Comparison of ENCODE assay signal across 35 mouse cellular contexts in genomic region chr2:151519000-151519399, GRCm38 (mm10). TPM values are rescaled to one million over a fixed set of nuclear protein-coding genes. Genes with fewer than 3 reads are reported as not detected.
DNase-seq lines count a peak whose midpoint lies in the region; ATAC-seq and TF ChIP-seq lines count a peak whose summit lies in the region.
"Had no signal": no experiment of that assay in that cellular context is flagged by ENCODE, and none has a peak within 500 bp of the region (broad histone marks: within the 10 kb centered on the region; RNA-seq: fewer than 3 reads in every experiment).

No protein-coding gene starts in this region.

- ATAC-seq in lung, embryonic 14.5 days (ENCODE audit: insufficient read depth): no peak
- ATAC-seq in hematopoietic stem cell, adult 5-6 weeks (replicated peaks in 1 of 2; ENCODE audit: insufficient read depth in 1 of 2, low FRiP score in 2 of 2, low TSS enrichment in 1 of 2, low read depth in 1 of 2, poor library complexity in 2 of 2, severe bottlenecking in 2 of 2): peak; percentile 36 to 42; a peak in 2 of 4 replicates
- no peak for ATAC-seq in hindbrain, embryonic 12.5 days (ENCODE audit: low FRiP score)
- ATAC-seq: forebrain, embryonic 14.5 days; midbrain, embryonic 13.5 days had no signal

- H3K27ac ChIP-seq in gastrocnemius, adult 2 months: no peak overlapping the region
- H3K27ac ChIP-seq in kidney, adult 2 months (ENCODE audit: insufficient read depth, low read depth, low read length): no peak overlapping the region
- H3K27ac ChIP-seq in lung, embryonic 14.5 days (ENCODE audit: low read depth): no peak overlapping the region
- H3K27ac ChIP-seq in hindbrain, embryonic 12.5 days: no peak overlapping the region
- H3K27ac ChIP-seq: embryonic facial prominence, embryonic 12.5 days; heart, embryonic 13.5 days; hindbrain, embryonic 13.5 days; liver, embryonic 13.5 days; lung, embryonic 15.5 days; midbrain, embryonic 13.5 days had no signal

- no peaks in the 10 kb centered on the region for H3K4me1 ChIP-seq in kidney, adult 2 months (ENCODE audit: control insufficient read depth, insufficient read depth, low read length)
- no peaks in the 10 kb centered on the region for H3K4me1 ChIP-seq in lung, embryonic 14.5 days (ENCODE audit: insufficient read depth)
- H3K4me1 ChIP-seq in hindbrain, embryonic 12.5 days: no peaks in the 10 kb centered on the region
- H3K4me1 ChIP-seq: embryonic facial prominence, embryonic 12.5 days; hindbrain, embryonic 13.5 days; lung, embryonic 15.5 days; midbrain, embryonic 13.5 days had no signal

- no peaks in the 10 kb centered on the region for H3K9me3 ChIP-seq in lung, embryonic 14.5 days (ENCODE audit: low read depth, low read length)
- H3K9me3 ChIP-seq in hindbrain, embryonic 12.5 days (replicated peaks): no peaks in the 10 kb centered on the region
- H3K9me3 ChIP-seq: embryonic facial prominence, embryonic 12.5 days; G1E; heart, embryonic 13.5 days; hindbrain, embryonic 13.5 days; liver, embryonic 13.5 days; lung, embryonic 15.5 days; midbrain, embryonic 13.5 days had no signal

- peaks cover 8% of the 10 kb centered on the region; the same call in 1 of the 2 replicates for H3K36me3 ChIP-seq in kidney, adult 2 months (ENCODE audit: control insufficient read depth, insufficient read depth, low read length)
- H3K36me3 ChIP-seq in lung, embryonic 14.5 days (ENCODE audit: insufficient read depth): peaks cover 37% of the 10 kb centered on the region
- peaks cover 52% of the 10 kb centered on the region for H3K36me3 ChIP-seq in hindbrain, embryonic 12.5 days

- intact Hi-C loops in gastrocnemius, adult 2 months (cut with DNase I): no loop called here

- H3K9ac ChIP-seq in lung, embryonic 14.5 days: no peak overlapping the region
- H3K9ac ChIP-seq in hindbrain, embryonic 12.5 days: no peak overlapping the region
- H3K9ac ChIP-seq: embryonic facial prominence, embryonic 12.5 days; heart, embryonic 13.5 days; hindbrain, embryonic 13.5 days; liver, embryonic 13.5 days; lung, embryonic 15.5 days; midbrain, embryonic 13.5 days had no signal

- no peak overlapping the region for H3K4me3 ChIP-seq in gastrocnemius, adult 2 months
- no peak overlapping the region for H3K4me3 ChIP-seq in kidney, adult 2 months (ENCODE audit: insufficient read depth, low read depth, low read length)
- H3K4me3 ChIP-seq in lung, embryonic 14.5 days (ENCODE audit: low read depth, low read length): no peak overlapping the region
- H3K4me3 ChIP-seq in hindbrain, embryonic 12.5 days: no peak overlapping the region
- H3K4me3 ChIP-seq: embryonic facial prominence, embryonic 12.5 days; heart, embryonic 13.5 days; hindbrain, embryonic 13.5 days; liver, embryonic 13.5 days; lung, embryonic 15.5 days; midbrain, embryonic 13.5 days had no signal

- DNase-seq in gastrocnemius, adult 2 months: no peak
- DNase-seq in gastrocnemius, adult 8-10 months (ENCODE audit: low spot score in 2 of 2): no peak
- no peak for DNase-seq in kidney, adult 2 months
- no peak for DNase-seq in kidney, postnatal 10 days
- no peak for DNase-seq in lung, embryonic 14.5 days
- no peak for DNase-seq in lung, adult 18-20 months
- DNase-seq: adrenal gland, postnatal 10 days; cerebellum, adult 11 months; cerebellum, adult 9-10 months; cerebellum, postnatal 36 days; embryo, embryonic 11 days; gastrocnemius, postnatal 14 days; heart, adult 11 months; heart, postnatal 14 days; kidney, adult 18-20 months; kidney, postnatal 14 days; left cerebral cortex, postnatal 4 days; liver, embryonic 13.5 days; lung, postnatal 4 days had no signal

- H3K4me2 ChIP-seq in lung, embryonic 14.5 days: no peak overlapping the region
- no peak overlapping the region for H3K4me2 ChIP-seq in hindbrain, embryonic 12.5 days (replicated peaks)
- H3K4me2 ChIP-seq: embryonic facial prominence, embryonic 12.5 days; heart, embryonic 13.5 days; hindbrain, embryonic 13.5 days; liver, embryonic 13.5 days; lung, embryonic 15.5 days; midbrain, embryonic 13.5 days had no signal

- 78% methylated on average over 2 of the region's 2 CpGs for WGBS in kidney, adult 2 months
- 76% methylated on average over 2 of the region's 2 CpGs for WGBS in lung, embryonic 14.5 days
- 93% methylated on average over 2 of the region's 2 CpGs for whole genome bisulfite sequencing in hindbrain, embryonic 12.5 days

- no peak for TF ChIP-seq POLR2A in kidney, adult 2 months (IDR thresholded peaks at IDR 0.05; ENCODE audit: low read depth, low read length)

- peak; percentile 24; the same call in 1 of the 2 replicates for TF ChIP-seq CTCF in gastrocnemius, adult 2 months (IDR thresholded peaks at IDR 0.05)
- 0 out of 2 replicates have a peak, but pooled peaks have one; percentile 23 for TF ChIP-seq CTCF in kidney, adult 2 months (conservative IDR thresholded peaks at IDR 0.05; ENCODE audit: insufficient read depth, insufficient read length, low read depth, low read length)
- peak; percentile 27; the same call in 1 of the 2 replicates for TF ChIP-seq CTCF in lung, embryonic 14.5 days (IDR thresholded peaks at IDR 0.05; ENCODE audit: low read depth)

- H3K27me3 ChIP-seq in kidney, adult 2 months (replicated peaks; ENCODE audit: control insufficient read depth, insufficient read depth, low read length): no peaks in the 10 kb centered on the region
- no peaks in the 10 kb centered on the region for H3K27me3 ChIP-seq in lung, embryonic 14.5 days (ENCODE audit: insufficient read depth, low read length)
- no peaks in the 10 kb centered on the region for H3K27me3 ChIP-seq in hindbrain, embryonic 12.5 days
- H3K27me3 ChIP-seq: embryonic facial prominence, embryonic 12.5 days; heart, embryonic 13.5 days; hindbrain, embryonic 13.5 days; liver, embryonic 13.5 days; lung, embryonic 15.5 days; midbrain, embryonic 13.5 days had no signal

RNA-seq across cellular contexts. Expression of gene Fkbp1a, which starts 23.3 kb away (rescaled TPM):
- total RNA-seq in gastrocnemius, adult 2 months (2021): 100 to 1,000 TPM; 159 to 181 TPM
- total RNA-seq in gastrocnemius, adult 8-10 months (2022): 100 to 1,000 TPM; 185 to 209 (median 194) TPM
- 76.7 and 97.9 TPM in 2 replicates for polyA plus RNA-seq in kidney, adult 2 months (2012; rRNA removed)
- polyA plus RNA-seq in lung, embryonic 14.5 days (2014; fragmentation: Nextera tagmentation; extraction: Ambion mirVana): 861 and 873 TPM in 2 replicates
- 33.6 and 41.1 TPM in 2 replicates for total RNA-seq in hematopoietic stem cell, adult 5-6 weeks (2017)
- 534 and 556 TPM in 2 replicates for polyA plus RNA-seq in hindbrain, embryonic 12.5 days (2016; fragmentation: Nextera tagmentation; extraction: Ambion mirVana)

RNA-seq across cellular contexts. Expression of gene Nsfl1c, which starts 25.0 kb away (rescaled TPM):
- 10 to 100 TPM; 83.1 to 84.4 TPM for total RNA-seq in gastrocnemius, adult 2 months (2021)
- 10 to 100 TPM; 72.8 to 83.3 (median 76.7) TPM for total RNA-seq in gastrocnemius, adult 8-10 months (2022)
- polyA plus RNA-seq in kidney, adult 2 months (2012; rRNA removed): 77.7 and 88.1 TPM in 2 replicates
- 237 and 239 TPM in 2 replicates for polyA plus RNA-seq in lung, embryonic 14.5 days (2014; fragmentation: Nextera tagmentation; extraction: Ambion mirVana)
- 133 and 152 TPM in 2 replicates for total RNA-seq in hematopoietic stem cell, adult 5-6 weeks (2017)
- polyA plus RNA-seq in hindbrain, embryonic 12.5 days (2016; fragmentation: Nextera tagmentation; extraction: Ambion mirVana): 258 and 282 TPM in 2 replicates

RNA-seq across cellular contexts. Expression of gene 4921509C19Rik, which starts 43.0 kb away (rescaled TPM):
- total RNA-seq in gastrocnemius, adult 2 months (2021): not detected
- not detected for total RNA-seq in gastrocnemius, adult 8-10 months (2022)
- not detected in 2 replicates for polyA plus RNA-seq in kidney, adult 2 months (2012; rRNA removed)
- polyA plus RNA-seq in lung, embryonic 14.5 days (2014; fragmentation: Nextera tagmentation; extraction: Ambion mirVana): not detected in 2 replicates
- total RNA-seq in hematopoietic stem cell, adult 5-6 weeks (2017): not detected in 2 replicates
- polyA plus RNA-seq in hindbrain, embryonic 12.5 days (2016; fragmentation: Nextera tagmentation; extraction: Ambion mirVana): not detected in 2 replicates
- total RNA-seq: adrenal gland, postnatal 10 days; gastrocnemius, postnatal 14 days; heart, postnatal 14 days; layer of hippocampus, postnatal 14 days; left cerebral cortex, adult 8-10 months; left cerebral cortex, postnatal 4 days; megakaryocyte-erythroid progenitor cell, adult 5-6 weeks; monocyte, adult 5-6 weeks had no signal
- polyA plus RNA-seq: embryonic facial prominence, embryonic 12.5 days; forebrain, embryonic 14.5 days; G1E; heart, embryonic 13.5 days; hindbrain, embryonic 13.5 days; limb, embryonic 14.5 days; liver, embryonic 13.5 days; lung, embryonic 15.5 days; midbrain, embryonic 13.5 days; neural tube, embryonic 14.5 days; urinary bladder, adult 2 months had no signal

RNA-seq across cellular contexts. Expression of gene Sdcbp2, which starts 53.4 kb away (rescaled TPM):
- under 1 TPM; 0.56 to 0.75 TPM for total RNA-seq in gastrocnemius, adult 2 months (2021)
- total RNA-seq in gastrocnemius, adult 8-10 months (2022): 1 to 10 TPM in 2 of 4 experiments, under 1 TPM in 2; 0.17 to 1.1 (median 0.82) TPM
- 1.2 and 1.3 TPM in 2 replicates for polyA plus RNA-seq in kidney, adult 2 months (2012; rRNA removed)
- polyA plus RNA-seq in lung, embryonic 14.5 days (2014; fragmentation: Nextera tagmentation; extraction: Ambion mirVana): 0.86 and 0.88 TPM in 2 replicates
- total RNA-seq in hematopoietic stem cell, adult 5-6 weeks (2017): 0.63 TPM in 1 of 2 replicates, not detected in the other
- polyA plus RNA-seq in hindbrain, embryonic 12.5 days (2016; fragmentation: Nextera tagmentation; extraction: Ambion mirVana): 0.22 and 0.50 TPM in 2 replicates
- total RNA-seq: G1E; megakaryocyte-erythroid progenitor cell, adult 5-6 weeks had no signal

Comparison
In these comparisons a context has a peak if more than half of its experiments do, and no peak if none do; other contexts are left out.
1. ATAC-seq: peak in hematopoietic stem cell, adult 5-6 weeks (2 of 2); none in lung, embryonic 14.5 days (single experiment) and hindbrain, embryonic 12.5 days (single experiment).
2. Peak in every context shown above with its lines, with median percentiles within 50 percentile points of each other: CTCF ChIP-seq.